Mouse (Mus musculus) hindbrain, embryonic 12.5 days (tissue): Measurements from ENCODE around the gene Amigo1. TPM values are rescaled to one million over a fixed set of nuclear protein-coding genes. Genes with fewer than 3 reads are reported as not detected.

Source experiments
- ATAC-seq: fragments of 200-750 bp; cut with Nextera tagmentation; 2 replicates; pipeline ENCODE4 v1.8.0; 2017; ENCODE audit warnings: moderate TSS enrichment; ENCODE audit not compliant: low FRiP score
- H3K27ac ChIP-seq: fragments of 300-500 bp; sonication (generic); 2 replicates; pipeline ENCODE4 v1.5.1; 2016; ENCODE audit warnings: mild to moderate bottlenecking
- H3K27me3 ChIP-seq: fragments of 300-500 bp; sonication (generic); 2 replicates; pipeline ENCODE4 v1.6.1; 2016; ENCODE audit warnings: mild to moderate bottlenecking
- H3K36me3 ChIP-seq: fragments of 300-500 bp; sonication (generic); 2 replicates; pipeline ENCODE4 v1.6.1; 2016; ENCODE audit warnings: mild to moderate bottlenecking
- H3K4me1 ChIP-seq: fragments of 300-500 bp; sonication (generic); 2 replicates; pipeline ENCODE4 v1.6.1; 2016
- H3K4me2 ChIP-seq: fragments of 300-500 bp; sonication (generic); replicated peaks from 2 replicates; pipeline ENCODE4 v1.6.1; 2016; ENCODE audit warnings: mild to moderate bottlenecking
- H3K4me3 ChIP-seq: fragments of 300-500 bp; sonication (generic); 2 replicates; pipeline ENCODE4 v1.5.1; 2016; ENCODE audit warnings: mild to moderate bottlenecking
- H3K9ac ChIP-seq: fragments of 300-500 bp; sonication (generic); 2 replicates; pipeline ENCODE4 v1.6.1; 2016; ENCODE audit warnings: mild to moderate bottlenecking, moderate library complexity
- H3K9me3 ChIP-seq: fragments of 300-500 bp; sonication (generic); replicated peaks from 2 replicates; pipeline ENCODE4 v1.6.1; 2016; ENCODE audit warnings: mild to moderate bottlenecking
- WGBS: fragments of 180-500 bp; shearing (Covaris S2); methylation state at CpG from one replicate; pipeline ENCODE4 v1.1.7; 2016; 5-methylcytosine and 5-hydroxymethylcytosine counted together
- polyA plus RNA-seq: library from polyadenylated mRNA; unstranded; fragments of >200 nt; fragmentation: Nextera tagmentation; extraction: Ambion mirVana; gene quantifications from 2 replicates; pipeline ENCODE4 v1.2.1, GENCODE M21; 2016

Gene Amigo1
- polyA plus RNA-seq, 1 experiment from 2014 or later = 13.1 TPM

DNA sequence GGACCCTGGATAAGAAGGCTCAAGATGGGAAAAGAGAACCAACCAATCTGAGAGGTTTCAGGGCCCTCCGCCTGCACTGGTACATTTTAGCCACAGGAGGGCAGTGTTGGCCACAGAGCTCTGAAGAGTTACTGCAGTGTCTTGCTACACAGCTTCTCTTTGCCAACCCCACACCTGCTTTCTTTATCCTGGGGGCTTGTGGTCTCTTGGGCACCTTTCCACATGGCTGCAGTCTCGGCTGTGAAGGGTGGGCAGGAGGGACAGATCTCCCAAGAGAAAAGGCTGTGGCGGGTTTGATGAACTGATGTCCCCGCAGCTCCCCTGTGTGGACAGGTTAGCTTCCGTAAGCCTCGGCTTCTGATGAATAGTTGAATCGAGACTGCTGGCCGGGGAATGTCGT lies 21.3 kb upstream of the Amigo1 start:
- no peaks in the 10 kb centered on the region for H3K27me3 ChIP-seq
- no peak overlapping the region for H3K9ac ChIP-seq
- H3K4me3 ChIP-seq = peak overlapping the region; percentile 11; the same call in 1 of the 2 replicates
- WGBS = 18% methylated on average over 9 of the region's 9 CpGs
- peaks cover 47% of the 10 kb centered on the region for H3K4me1 ChIP-seq
- H3K27ac ChIP-seq = 0 out of 2 replicates have a peak overlapping the region, but pooled peaks have one; percentile 86
- no peaks in the 10 kb centered on the region for H3K9me3 ChIP-seq
- peak; percentile 43 for ATAC-seq
- H3K36me3 ChIP-seq = no peaks in the 10 kb centered on the region
- peak overlapping the region; percentile 39 for H3K4me2 ChIP-seq

DNA sequence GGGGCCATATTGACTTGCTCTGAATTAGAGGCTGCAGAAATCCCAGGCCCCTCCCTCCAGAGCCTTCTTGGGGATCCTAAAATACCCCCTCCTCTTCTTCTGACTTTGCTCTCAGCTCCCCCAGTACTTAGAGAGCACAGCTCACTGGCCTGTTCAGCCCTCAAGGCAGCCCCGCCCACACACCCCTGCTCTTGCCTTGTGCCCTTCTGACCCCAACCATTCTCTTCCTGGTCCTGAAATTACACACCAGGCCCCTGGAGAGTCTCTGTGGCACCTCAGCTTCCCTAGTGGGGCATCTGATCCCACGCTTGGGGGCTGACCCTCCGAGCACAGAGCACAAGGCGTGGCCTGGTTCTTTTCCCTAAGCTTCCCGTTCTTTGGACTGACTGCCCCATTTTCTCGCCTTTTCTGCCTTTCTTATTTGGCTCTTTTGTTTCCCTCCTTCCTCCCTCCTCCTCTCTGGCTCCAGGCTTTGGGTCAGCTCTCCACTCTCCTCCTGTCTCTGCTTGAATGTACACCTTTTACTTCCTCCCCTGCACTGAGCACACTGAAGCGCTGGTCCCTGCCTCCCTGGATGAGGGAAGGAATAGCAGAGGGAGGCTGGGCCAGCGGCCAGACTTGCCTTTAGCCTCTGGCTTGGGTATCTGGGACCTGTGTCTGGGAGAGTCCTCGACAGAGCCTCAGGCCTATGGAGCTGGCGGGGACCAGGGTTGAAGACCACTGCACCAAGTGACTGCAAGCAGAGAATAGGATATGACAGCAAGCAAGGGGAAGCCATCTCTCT lies 20.4 kb upstream of the Amigo1 start:
- Histone ChIP-seq H3K36me3 (no peaks in the 10 kb centered on the region), H3K4me3 (no peak overlapping the region), H3K9me3 (no peaks in the 10 kb centered on the region), H3K4me2 (peak overlapping the region; percentile 13), H3K9ac (peak overlapping the region; percentile 32; the same call in 1 of the 2 replicates), H3K4me1 (peaks cover 47% of the 10 kb centered on the region), H3K27ac (peak overlapping the region; percentile 86), H3K27me3 (no peaks in the 10 kb centered on the region)
- 17% methylated on average over 10 of the region's 10 CpGs for WGBS
- peak; percentile 23 for ATAC-seq

- H3K36me3 ChIP-seq = no peaks in the 10 kb centered on the region
- H3K9ac ChIP-seq = no peak overlapping the region
- no peaks in the 10 kb centered on the region for H3K27me3 ChIP-seq
- no peak overlapping the region; the same call in 1 of the 2 replicates for H3K4me2 ChIP-seq
- peak overlapping the region; percentile 86 for H3K27ac ChIP-seq
- no peaks in the 10 kb centered on the region for H3K9me3 ChIP-seq
- no peak overlapping the region for H3K4me3 ChIP-seq
- ATAC-seq = peak; percentile 65
- peaks cover 47% of the 10 kb centered on the region for H3K4me1 ChIP-seq
- 6% methylated on average over 11 of the region's 11 CpGs for WGBS
Measured at GRCm38 (mm10) chr3:108166486-108167211, 19.5 kb upstream of the Amigo1 start.

DNA sequence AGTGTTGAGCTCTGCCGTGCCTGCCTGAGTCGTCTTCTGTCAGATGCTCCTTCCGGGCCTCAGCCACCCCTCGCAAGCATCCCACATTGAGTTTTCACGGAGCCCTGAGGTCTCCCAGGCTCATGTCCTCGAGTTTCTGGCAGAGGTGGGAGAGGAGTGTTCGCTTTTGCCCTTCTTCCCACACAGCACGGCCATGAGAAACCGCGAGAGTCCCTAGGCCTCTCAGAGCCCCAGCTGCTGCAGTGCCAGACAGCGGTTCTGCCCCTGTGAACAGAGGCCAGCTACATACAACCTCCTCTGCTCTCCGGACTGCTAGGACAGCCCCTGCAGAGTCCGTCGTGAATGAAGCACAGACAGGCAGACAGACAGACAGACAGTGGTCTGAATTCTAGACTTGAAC lies 18.6 kb upstream of the Amigo1 start:
- WGBS = 38% methylated on average over 14 of the region's 14 CpGs
- Histone ChIP-seq H3K9ac (no peak overlapping the region), H3K4me2 (no peak overlapping the region; the same call in 1 of the 2 replicates), H3K9me3 (no peaks in the 10 kb centered on the region), H3K4me3 (no peak overlapping the region), H3K27me3 (no peaks in the 10 kb centered on the region), H3K4me1 (peaks cover 47% of the 10 kb centered on the region), H3K27ac (peak overlapping the region; percentile 86), H3K36me3 (no peaks in the 10 kb centered on the region)
- ATAC-seq = no peak; the same call in 1 of the 2 replicates

DNA sequence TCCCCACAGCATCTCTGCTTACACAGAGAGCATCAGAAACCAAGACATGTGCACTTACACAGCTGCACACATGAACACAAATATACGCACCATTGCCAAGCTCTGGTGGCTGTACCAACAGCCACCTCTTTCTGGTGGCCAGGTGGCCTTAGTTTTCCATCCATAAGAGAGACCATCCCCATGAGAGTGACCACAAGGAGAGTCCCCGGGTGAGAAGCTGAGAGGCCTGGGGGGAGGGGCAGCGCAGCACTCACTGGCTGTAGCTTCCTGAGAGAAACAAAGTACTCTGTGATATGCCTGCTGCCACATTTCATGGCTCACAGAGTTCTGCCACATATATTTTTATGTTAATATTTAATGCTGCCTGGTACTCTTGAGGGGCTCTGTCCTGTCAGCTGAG lies 16.9 kb upstream of the Amigo1 start:
- Histone ChIP-seq H3K4me1 (peaks cover 47% of the 10 kb centered on the region), H3K4me3 (no peak overlapping the region), H3K4me2 (no peak overlapping the region), H3K9ac (0 out of 2 replicates have a peak overlapping the region, but pooled peaks have one; percentile 24), H3K27ac (peak overlapping the region; percentile 86; the same call in 1 of the 2 replicates), H3K36me3 (no peaks in the 10 kb centered on the region), H3K27me3 (no peaks in the 10 kb centered on the region), H3K9me3 (no peaks in the 10 kb centered on the region)
- 39% methylated on average over 3 of the region's 3 CpGs for WGBS
- ATAC-seq = no peak

GRCm38 (mm10) chr3:108174672-108175531 lies 11.2 kb upstream of the Amigo1 start:
- no peak overlapping the region for H3K4me3 ChIP-seq
- H3K9me3 ChIP-seq = no peaks in the 10 kb centered on the region
- WGBS = 28% methylated on average over 14 of the region's 14 CpGs
- peak; percentile 82 for ATAC-seq
- H3K4me1 ChIP-seq = peaks cover 12% of the 10 kb centered on the region
- H3K27ac ChIP-seq = peak overlapping the region; percentile 86
- H3K9ac ChIP-seq = no peak overlapping the region; the same call in 1 of the 2 replicates
- no peaks in the 10 kb centered on the region for H3K36me3 ChIP-seq
- H3K4me2 ChIP-seq = peak overlapping the region; percentile 32
- no peaks in the 10 kb centered on the region for H3K27me3 ChIP-seq

GRCm38 (mm10) chr3:108178756-108179715 lies 7.1 kb upstream of the Amigo1 start:
- H3K27ac ChIP-seq = no peak overlapping the region
- WGBS = 81% methylated on average over 7 of the region's 7 CpGs
- no peaks in the 10 kb centered on the region for H3K9me3 ChIP-seq
- no peak overlapping the region for H3K4me2 ChIP-seq
- ATAC-seq = no peak
- no peak overlapping the region for H3K4me3 ChIP-seq
- no peaks in the 10 kb centered on the region for H3K36me3 ChIP-seq
- no peak overlapping the region for H3K9ac ChIP-seq
- peaks cover 12% of the 10 kb centered on the region for H3K4me1 ChIP-seq
- no peaks in the 10 kb centered on the region for H3K27me3 ChIP-seq

GRCm38 (mm10) chr3:108180514-108180913 lies 5.6 kb upstream of the Amigo1 start:
- Histone ChIP-seq H3K9ac (no peak overlapping the region), H3K4me3 (no peak overlapping the region), H3K27ac (no peak overlapping the region), H3K36me3 (no peaks in the 10 kb centered on the region), H3K4me2 (no peak overlapping the region), H3K27me3 (peaks cover 9% of the 10 kb centered on the region; the same call in 1 of the 2 replicates), H3K4me1 (peaks cover 3% of the 10 kb centered on the region), H3K9me3 (no peaks in the 10 kb centered on the region)
- ATAC-seq = no peak
- WGBS = 55% methylated on average over 2 of the region's 2 CpGs

GRCm38 (mm10) chr3:108184742-108185141 lies 1.4 kb upstream of the Amigo1 start:
- Histone ChIP-seq H3K27me3 (peaks cover 16% of the 10 kb centered on the region), H3K4me1 (peaks cover 31% of the 10 kb centered on the region), H3K4me2 (no peak overlapping the region), H3K9ac (no peak overlapping the region), H3K4me3 (no peak overlapping the region), H3K36me3 (no peaks in the 10 kb centered on the region), H3K9me3 (no peaks in the 10 kb centered on the region), H3K27ac (no peak overlapping the region)
- 76% methylated on average over 3 of the region's 3 CpGs for WGBS
- no peak for ATAC-seq

- H3K27ac ChIP-seq = no peak overlapping the region
- WGBS = 3% methylated on average over 16 of the region's 16 CpGs
- ATAC-seq = no peak; the same call in 1 of the 2 replicates
- H3K9ac ChIP-seq = peak overlapping the region; percentile 80; the same call in 1 of the 2 replicates
- H3K27me3 ChIP-seq = peaks cover 16% of the 10 kb centered on the region
- peak overlapping the region; percentile 77 for H3K4me3 ChIP-seq
- peaks cover 34% of the 10 kb centered on the region for H3K4me1 ChIP-seq
- no peaks in the 10 kb centered on the region for H3K9me3 ChIP-seq
- H3K36me3 ChIP-seq = no peaks in the 10 kb centered on the region
- peak overlapping the region; percentile 89 for H3K4me2 ChIP-seq
Measured at GRCm38 (mm10) chr3:108185460-108186097, 556 bp upstream of the Amigo1 start.
